Mouse (Mus musculus) kidney, adult 2 months (tissue): ENCODE results near the gene Ptpn23.

Source experiments
- CTCF ChIP-seq: fragments of 200-500 bp; conservative IDR thresholded peaks from 2 replicates; pipeline ENCODE4 v1.5.1; 2011; ENCODE audit warnings: low read depth, mild to moderate bottlenecking, control low read depth, low read length, moderate library complexity, mixed read lengths; ENCODE audit not compliant: insufficient read depth, insufficient read length
- POLR2A ChIP-seq: fragments of 200-500 bp; IDR thresholded peaks from one replicate; pipeline ENCODE4 v1.6.1; 2011; ENCODE audit warnings: low read depth, low read length, control low read depth

- TF ChIP-seq POLR2A: no peak
- no peak for TF ChIP-seq CTCF
These were observed 34.1 kb downstream of the Ptpn23 start for GRCm38 (mm10) chr9:110373871-110374270.
